Mouse (Mus musculus) intestine, embryonic 14.5 days (tissue): Measurements from ENCODE around the gene Pik3r2. TPM values are rescaled to one million over a fixed set of nuclear protein-coding genes. Genes with fewer than 3 reads are reported as not detected.
A peak's percentile ranks its signal among the peaks of the same experiment; 100 is the strongest.

Experiments
- ATAC-seq: fragments of 200-750 bp; cut with Nextera tagmentation; replicated peaks from 2 replicates; pipeline ENCODE4 v1.8.0; 2017; ENCODE audit warnings: low read depth, moderate number of reproducible peaks, moderate TSS enrichment, moderate library complexity; ENCODE audit not compliant: low FRiP score, low TSS enrichment
- DNase-seq: peaks from one replicate; pipeline ENCODE4 v3.0.0-alpha.2; 2018; ENCODE audit warnings: low spot score
- H3K27ac ChIP-seq: fragments of 300-500 bp; sonication (generic); 2 replicates; pipeline ENCODE4 v1.5.1; 2014; ENCODE audit warnings: low read depth, mild to moderate bottlenecking, control low read depth
- H3K27me3 ChIP-seq: fragments of 300-500 bp; sonication (generic); replicated peaks from 2 replicates; pipeline ENCODE4 v1.6.1; 2014; ENCODE audit warnings: low read length, control low read depth; ENCODE audit not compliant: control insufficient read depth, insufficient read depth
- H3K36me3 ChIP-seq: fragments of 300-500 bp; sonication (generic); 2 replicates; pipeline ENCODE4 v1.6.1; 2014; ENCODE audit warnings: low read length, control low read depth; ENCODE audit not compliant: control insufficient read depth, insufficient read depth
- H3K4me1 ChIP-seq: fragments of 300-500 bp; sonication (generic); replicated peaks from 2 replicates; pipeline ENCODE4 v1.6.1; 2014; ENCODE audit warnings: low read length, control low read depth, mixed read lengths; ENCODE audit not compliant: control insufficient read depth, insufficient read depth
- H3K4me2 ChIP-seq: fragments of 300-500 bp; sonication (generic); 2 replicates; pipeline ENCODE4 v1.6.1; 2014; ENCODE audit warnings: low read length
- H3K4me3 ChIP-seq: fragments of 300-500 bp; sonication (generic); 2 replicates; pipeline ENCODE4 v1.5.1; 2014; ENCODE audit warnings: low read depth, low read length, control low read depth, mixed read lengths
- H3K9ac ChIP-seq: fragments of 300-500 bp; sonication (generic); 2 replicates; pipeline ENCODE4 v1.6.1; 2014; ENCODE audit warnings: mild to moderate bottlenecking, low read length
- H3K9me3 ChIP-seq: fragments of 300-500 bp; sonication (generic); 2 replicates; pipeline ENCODE4 v1.6.1; 2016; ENCODE audit warnings: low read length, control low read depth; ENCODE audit not compliant: control insufficient read depth
- WGBS: fragments of 180-500 bp; shearing (Covaris S2); extraction: QIAGEN DNeasy Blood & Tissue Kit; methylation state at CpG from one replicate; pipeline ENCODE4 v1.1.7; 2014; 5-methylcytosine and 5-hydroxymethylcytosine counted together
- polyA plus RNA-seq: library from polyadenylated mRNA; unstranded; fragments of >200 nt; fragmentation: Nextera tagmentation; extraction: Ambion mirVana; gene quantifications from 2 replicates; pipeline ENCODE4 v1.2.1, GENCODE M21; 2014

Pik3r2 gene
- polyA plus RNA-seq, 1 experiment from 2014 or later: 47.3 TPM

GRCm38 (mm10) chr8:70796403-70797080, 20.0 kb upstream of the Pik3r2 start:
- Histone ChIP-seq H3K9me3 (no peaks in the 10 kb centered on the region), H3K27me3 (peaks cover 32% of the 10 kb centered on the region), H3K9ac (peak overlapping the region; percentile 53), H3K4me2 (peak overlapping the region; percentile 90), H3K27ac (no peak overlapping the region), H3K4me3 (peak overlapping the region; percentile 46), H3K36me3 (no peaks in the 10 kb centered on the region), H3K4me1 (peaks cover 11% of the 10 kb centered on the region)
- peak; percentile 1; the same call in 1 of the 2 replicates for ATAC-seq
- 3% methylated on average over 52 of the region's 54 CpGs for WGBS
- no peak for DNase-seq

- 81% methylated on average over 2 of the region's 2 CpGs for WGBS
These were observed 18.9 kb upstream of the Pik3r2 start for GRCm38 (mm10) chr8:70795370-70795769.

GRCm38 (mm10) chr8:70794215-70794614, 17.7 kb upstream of the Pik3r2 start:
- Histone ChIP-seq H3K27me3 (peaks cover 15% of the 10 kb centered on the region), H3K4me1 (peaks cover 20% of the 10 kb centered on the region), H3K9ac (no peak overlapping the region), H3K4me3 (no peak overlapping the region), H3K4me2 (no peak overlapping the region), H3K9me3 (no peaks in the 10 kb centered on the region), H3K36me3 (no peaks in the 10 kb centered on the region), H3K27ac (no peak overlapping the region)
- DNase-seq (no peak), ATAC-seq (no peak)
- WGBS: 77% methylated on average over 2 of the region's 2 CpGs

More at GRCm38 (mm10) chr8:70795370-70795769, 18.9 kb upstream of the Pik3r2 start:
- no peak for ATAC-seq
- Histone ChIP-seq H3K4me2 (no peak overlapping the region), H3K9ac (no peak overlapping the region), H3K4me3 (no peak overlapping the region), H3K4me1 (peaks cover 20% of the 10 kb centered on the region), H3K27me3 (peaks cover 27% of the 10 kb centered on the region), H3K9me3 (no peaks in the 10 kb centered on the region), H3K27ac (no peak overlapping the region), H3K36me3 (no peaks in the 10 kb centered on the region)
- DNase-seq: no peak

GRCm38 (mm10) chr8:70792700-70793099, 16.2 kb upstream of the Pik3r2 start:
- H3K9ac ChIP-seq: peak overlapping the region; percentile 80
- peak; percentile 93 for DNase-seq
- H3K36me3 ChIP-seq: no peaks in the 10 kb centered on the region
- H3K9me3 ChIP-seq: no peaks in the 10 kb centered on the region
- H3K27me3 ChIP-seq: no peaks in the 10 kb centered on the region; the same call in 1 of the 2 replicates
- peak overlapping the region; percentile 82 for H3K4me2 ChIP-seq
- H3K4me1 ChIP-seq: peaks cover 20% of the 10 kb centered on the region
- whole genome bisulfite sequencing: under 1% methylated on average over 20 of the region's 20 CpGs
- peak overlapping the region; percentile 77 for H3K27ac ChIP-seq
- peak overlapping the region; percentile 72 for H3K4me3 ChIP-seq
- peak; percentile 49 for ATAC-seq

GRCm38 (mm10) chr8:70791975-70792691, 15.6 kb upstream of the Pik3r2 start:
- WGBS: 4% methylated on average over 58 of the region's 58 CpGs
- peak; percentile 99 for DNase-seq
- Histone ChIP-seq H3K36me3 (peaks cover 5% of the 10 kb centered on the region), H3K4me3 (peak overlapping the region; percentile 72), H3K4me1 (peaks cover 20% of the 10 kb centered on the region), H3K27me3 (no peaks in the 10 kb centered on the region), H3K9ac (peak overlapping the region; percentile 80), H3K4me2 (peak overlapping the region; percentile 82), H3K27ac (peak overlapping the region; percentile 77), H3K9me3 (no peaks in the 10 kb centered on the region)
- peak; percentile 76 for ATAC-seq

DNA sequence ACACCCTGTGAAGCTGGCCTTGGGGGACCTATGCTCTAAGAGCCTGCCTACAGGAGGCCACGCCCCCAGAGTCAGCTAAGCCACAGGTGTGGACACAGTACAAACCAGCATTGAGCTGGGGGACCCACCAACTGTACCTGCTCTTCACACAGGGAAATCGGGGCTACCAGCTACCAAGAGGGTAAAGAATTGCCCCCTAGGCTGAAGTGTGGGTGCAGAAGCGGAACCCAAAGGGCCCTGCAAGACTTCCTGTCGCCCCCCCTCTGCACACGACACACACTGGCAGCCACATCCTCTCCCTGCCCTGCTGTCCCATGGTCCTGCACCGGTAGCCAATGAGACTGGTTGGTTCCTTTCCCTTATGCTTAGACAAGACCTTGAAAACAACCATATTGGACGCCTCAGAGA, 14.8 kb upstream of the Pik3r2 start:
- no peaks in the 10 kb centered on the region for H3K27me3 ChIP-seq
- no peak overlapping the region for H3K27ac ChIP-seq
- ATAC-seq (no peak), DNase-seq (no peak)
- WGBS: 58% methylated on average over 7 of the region's 7 CpGs
- H3K36me3 ChIP-seq: peaks cover 13% of the 10 kb centered on the region
- peak overlapping the region; percentile 80 for H3K9ac ChIP-seq
- H3K9me3 ChIP-seq: no peaks in the 10 kb centered on the region
- H3K4me3 ChIP-seq: peak overlapping the region; percentile 72
- H3K4me2 ChIP-seq: peak overlapping the region; percentile 82
- peaks cover 20% of the 10 kb centered on the region for H3K4me1 ChIP-seq

DNA sequence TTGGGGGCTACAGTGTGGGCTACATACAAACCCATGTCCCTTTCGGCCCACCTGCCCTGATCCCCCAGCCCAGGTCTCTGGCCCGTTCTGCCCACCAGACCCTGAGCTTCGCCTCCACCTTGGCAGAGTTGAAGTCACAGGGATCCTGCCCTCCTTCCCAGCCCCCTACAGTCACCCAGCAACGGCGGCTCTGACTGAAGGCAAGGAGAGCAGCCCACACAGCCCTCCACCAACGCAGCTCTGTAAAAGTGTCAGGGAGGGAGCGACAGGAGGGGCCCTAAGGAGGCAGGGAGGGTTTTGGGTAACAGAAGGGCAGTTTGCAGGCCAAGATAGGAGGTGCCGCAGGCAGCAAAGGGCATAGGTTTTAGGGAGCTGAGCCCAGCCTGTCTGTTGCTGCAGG, 14.3 kb upstream of the Pik3r2 start:
- H3K4me3 ChIP-seq: no peak overlapping the region
- WGBS: 47% methylated on average over 8 of the region's 8 CpGs
- H3K4me1 ChIP-seq: peaks cover 20% of the 10 kb centered on the region
- H3K9me3 ChIP-seq: no peaks in the 10 kb centered on the region
- peaks cover 18% of the 10 kb centered on the region for H3K36me3 ChIP-seq
- no peak for DNase-seq
- peak overlapping the region; percentile 82 for H3K4me2 ChIP-seq
- H3K9ac ChIP-seq: 0 out of 2 replicates have a peak overlapping the region, but pooled peaks have one; percentile 23
- no peak overlapping the region for H3K27ac ChIP-seq
- ATAC-seq: no peak
- no peaks in the 10 kb centered on the region for H3K27me3 ChIP-seq

- H3K9ac ChIP-seq: no peak overlapping the region
- 85% methylated on average over 10 of the region's 10 CpGs for WGBS
- no peak overlapping the region for H3K4me2 ChIP-seq
- H3K27ac ChIP-seq: no peak overlapping the region
- peaks cover 20% of the 10 kb centered on the region for H3K4me1 ChIP-seq
- no peaks in the 10 kb centered on the region for H3K9me3 ChIP-seq
- no peaks in the 10 kb centered on the region for H3K27me3 ChIP-seq
- no peak for DNase-seq
- peaks cover 36% of the 10 kb centered on the region for H3K36me3 ChIP-seq
- H3K4me3 ChIP-seq: no peak overlapping the region
- ATAC-seq: no peak
These were observed 12.5 kb upstream of the Pik3r2 start for GRCm38 (mm10) chr8:70789046-70789445.
